Mouse (Mus musculus): ENCODE data around the gene Atp13a1. TPM values are rescaled to one million over a fixed set of nuclear protein-coding genes. Genes with fewer than 3 reads are reported as not detected.

Atp13a1 gene
- polyA plus RNA-seq, 1 experiment from 2014 or later, result 51.9 TPM

DNA sequence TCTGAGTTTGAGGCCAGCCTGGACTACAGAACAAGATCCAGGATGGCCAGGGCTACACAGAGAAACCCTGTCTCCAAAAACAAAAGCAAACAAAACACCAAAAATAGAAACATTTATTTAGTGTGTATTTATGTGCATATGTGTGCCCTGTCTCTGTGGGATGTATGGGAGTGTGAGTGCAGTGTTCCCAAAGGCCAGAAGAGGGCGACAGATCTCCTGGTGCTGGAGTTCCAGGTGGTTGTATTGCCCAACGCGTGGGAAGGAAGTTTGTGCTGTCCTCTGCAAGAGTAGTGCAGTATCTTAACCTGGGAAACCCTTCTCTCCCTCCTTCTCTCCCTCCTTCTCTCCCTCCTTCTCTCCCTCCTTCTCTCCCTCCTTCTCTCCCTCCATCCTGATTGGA is 58.9 kb downstream of the Atp13a1 start:
- H3K4me2 ChIP-seq (replicated peaks), result no peak overlapping the region
- no peaks in the 10 kb centered on the region for H3K36me3 ChIP-seq
- WGBS, result 41% methylated on average over 3 of the region's 3 CpGs
- H3K9me3 ChIP-seq (replicated peaks), result no peaks in the 10 kb centered on the region
- H3K27me3 ChIP-seq, result no peaks in the 10 kb centered on the region
- H3K27ac ChIP-seq (replicated peaks), result no peak overlapping the region
- H3K9ac ChIP-seq, result no peak overlapping the region
- no peaks in the 10 kb centered on the region for H3K4me1 ChIP-seq
- H3K4me3 ChIP-seq (replicated peaks), result no peak overlapping the region
- ATAC-seq (ENCODE audit: insufficient number of reproducible peaks, low FRiP score, low TSS enrichment, low read depth), result no peak

GRCm38 (mm10) chr8:69850926-69851506 is 60.1 kb downstream of the Atp13a1 start:
- Histone ChIP-seq H3K27ac (replicated peaks) (no peak overlapping the region), H3K4me1 (no peaks in the 10 kb centered on the region), H3K4me2 (replicated peaks) (no peak overlapping the region), H3K36me3 (no peaks in the 10 kb centered on the region), H3K9ac (no peak overlapping the region), H3K27me3 (no peaks in the 10 kb centered on the region), H3K4me3 (replicated peaks) (no peak overlapping the region), H3K9me3 (replicated peaks) (no peaks in the 10 kb centered on the region)
- 78% methylated on average over 7 of the region's 7 CpGs for WGBS
- ATAC-seq (ENCODE audit: insufficient number of reproducible peaks, low FRiP score, low TSS enrichment, low read depth), result no peak

GRCm38 (mm10) chr8:69853869-69854268 is 62.9 kb downstream of the Atp13a1 start:
- no peak for ATAC-seq (ENCODE audit: insufficient number of reproducible peaks, low FRiP score, low TSS enrichment, low read depth)
- Histone ChIP-seq H3K36me3 (no peaks in the 10 kb centered on the region), H3K9me3 (replicated peaks) (no peaks in the 10 kb centered on the region), H3K4me1 (no peaks in the 10 kb centered on the region), H3K9ac (no peak overlapping the region), H3K27ac (replicated peaks) (no peak overlapping the region), H3K4me2 (replicated peaks) (no peak overlapping the region), H3K27me3 (no peaks in the 10 kb centered on the region), H3K4me3 (replicated peaks) (no peak overlapping the region)
- WGBS, result 91% methylated on average over 10 of the region's 10 CpGs

Other genes with a start within 250 kb of the Atp13a1 start
- gene Zfp868, start 165.6 kb upstream of the Atp13a1 start, polyA plus RNA-seq (2015; fragmentation: Nextera tagmentation; extraction: Ambion mirVana), result 20.7 and 23.9 TPM in 2 replicates
- 2.1 and 2.6 TPM in 2 replicates for gene Zfp964, start 136.7 kb upstream of the Atp13a1 start, polyA plus RNA-seq (2015; fragmentation: Nextera tagmentation; extraction: Ambion mirVana)
- gene Zfp869, start 80.4 kb upstream of the Atp13a1 start, polyA plus RNA-seq (2015; fragmentation: Nextera tagmentation; extraction: Ambion mirVana), result 28.4 and 28.6 TPM in 2 replicates
- gene Zfp963, start 41.2 kb upstream of the Atp13a1 start, polyA plus RNA-seq (2015; fragmentation: Nextera tagmentation; extraction: Ambion mirVana), result 6.6 and 7.0 TPM in 2 replicates
- gene Gm20422, start 16.3 kb upstream of the Atp13a1 start, polyA plus RNA-seq (2015; fragmentation: Nextera tagmentation; extraction: Ambion mirVana), result 0.84 TPM in 1 of 2 replicates, not detected in the other
- 28.2 and 30.6 TPM in 2 replicates for gene Zfp866, start within 50 bp of the Atp13a1 start, polyA plus RNA-seq (2015; fragmentation: Nextera tagmentation; extraction: Ambion mirVana)
- 9.4 and 9.5 TPM in 2 replicates for gene Gmip, start 17.5 kb downstream of the Atp13a1 start, polyA plus RNA-seq (2015; fragmentation: Nextera tagmentation; extraction: Ambion mirVana)
- gene Lpar2, start 31.3 kb downstream of the Atp13a1 start, polyA plus RNA-seq (2015; fragmentation: Nextera tagmentation; extraction: Ambion mirVana), result 0.33 and 0.54 TPM in 2 replicates
- gene Pbx4, start 41.3 kb downstream of the Atp13a1 start, polyA plus RNA-seq (2015; fragmentation: Nextera tagmentation; extraction: Ambion mirVana), result 9.6 and 19.4 TPM in 2 replicates
- 1.1 and 1.2 TPM in 2 replicates for gene Cilp2, start 96.5 kb downstream of the Atp13a1 start, polyA plus RNA-seq (2015; fragmentation: Nextera tagmentation; extraction: Ambion mirVana)
- gene Tssk6, start 111.0 kb downstream of the Atp13a1 start, polyA plus RNA-seq (2015; fragmentation: Nextera tagmentation; extraction: Ambion mirVana), result 3.6 and 4.0 TPM in 2 replicates
- gene Ndufa13, start 111.4 kb downstream of the Atp13a1 start, polyA plus RNA-seq (2015; fragmentation: Nextera tagmentation; extraction: Ambion mirVana), result 178 and 188 TPM in 2 replicates
- 4.0 and 5.3 TPM in 2 replicates for gene Yjefn3, start 111.5 kb downstream of the Atp13a1 start, polyA plus RNA-seq (2015; fragmentation: Nextera tagmentation; extraction: Ambion mirVana)
- gene Gatad2a, start 205.2 kb downstream of the Atp13a1 start, polyA plus RNA-seq (2015; fragmentation: Nextera tagmentation; extraction: Ambion mirVana), result 43.6 and 49.8 TPM in 2 replicates